Mouse (Mus musculus) limb, embryonic 11.5 days (tissue): ENCODE measurements around the gene Ier5. TPM values are rescaled to one million over a fixed set of nuclear protein-coding genes. Genes with fewer than 3 reads are reported as not detected.

ENCODE experiments used
- ATAC-seq: fragments of 200-750 bp; cut with Nextera tagmentation; 2 replicates; pipeline ENCODE4 v1.8.0; 2017; ENCODE audit warnings: low read depth; ENCODE audit not compliant: insufficient number of reproducible peaks, low FRiP score, low TSS enrichment
- DNase-seq: peaks from one replicate; pipeline ENCODE4 v3.0.0-alpha.2; 2015; ENCODE audit warnings: low spot score
- H3K27ac ChIP-seq: fragments of 300-500 bp; sonication (generic); replicated peaks from 2 replicates; pipeline ENCODE4 v1.5.1; 2014; ENCODE audit warnings: low read depth, mild to moderate bottlenecking, low read length
- H3K27me3 ChIP-seq: fragments of 300-500 bp; sonication (generic); 2 replicates; pipeline ENCODE4 v1.6.1; 2014; ENCODE audit warnings: mild to moderate bottlenecking, low read length, mixed read lengths; ENCODE audit not compliant: control insufficient read depth, insufficient read depth
- H3K36me3 ChIP-seq: fragments of 300-500 bp; sonication (generic); 2 replicates; pipeline ENCODE4 v1.6.1; 2014; ENCODE audit warnings: mild to moderate bottlenecking, low read length, moderate library complexity, mixed read lengths; ENCODE audit not compliant: control insufficient read depth, insufficient read depth
- H3K4me1 ChIP-seq: fragments of 300-500 bp; sonication (generic); 2 replicates; pipeline ENCODE4 v1.6.1; 2014; ENCODE audit warnings: low read length, mixed read lengths; ENCODE audit not compliant: control insufficient read depth, insufficient read depth
- H3K4me2 ChIP-seq: fragments of 300-500 bp; sonication (generic); 2 replicates; pipeline ENCODE4 v1.6.1; 2014; ENCODE audit warnings: low read depth, mild to moderate bottlenecking, moderate library complexity; ENCODE audit not compliant: severe bottlenecking
- H3K4me3 ChIP-seq: fragments of 300-500 bp; sonication (generic); 2 replicates; pipeline ENCODE4 v1.5.1; 2014; ENCODE audit warnings: low read depth, low read length
- H3K9ac ChIP-seq: fragments of 300-500 bp; sonication (generic); 2 replicates; pipeline ENCODE4 v1.6.1; 2014; ENCODE audit warnings: mild to moderate bottlenecking, low read length
- H3K9me3 ChIP-seq: fragments of 300-500 bp; sonication (generic); 2 replicates; pipeline ENCODE4 v1.6.1; 2016; ENCODE audit warnings: low read length; ENCODE audit not compliant: control insufficient read depth
- WGBS: fragments of 180-500 bp; shearing (Covaris S2); extraction: QIAGEN DNeasy Blood & Tissue Kit; methylation state at CpG from one replicate; pipeline ENCODE4 v1.1.7; 2014; 5-methylcytosine and 5-hydroxymethylcytosine counted together
- polyA plus RNA-seq: library from polyadenylated mRNA; unstranded; fragments of >200 nt; fragmentation: Nextera tagmentation; extraction: Ambion mirVana; gene quantifications from 2 replicates; pipeline ENCODE4 v1.2.1, GENCODE M21; 2014

Gene Ier5
- polyA plus RNA-seq, 1 experiment from 2014 or later: 12.4 TPM

DNA sequence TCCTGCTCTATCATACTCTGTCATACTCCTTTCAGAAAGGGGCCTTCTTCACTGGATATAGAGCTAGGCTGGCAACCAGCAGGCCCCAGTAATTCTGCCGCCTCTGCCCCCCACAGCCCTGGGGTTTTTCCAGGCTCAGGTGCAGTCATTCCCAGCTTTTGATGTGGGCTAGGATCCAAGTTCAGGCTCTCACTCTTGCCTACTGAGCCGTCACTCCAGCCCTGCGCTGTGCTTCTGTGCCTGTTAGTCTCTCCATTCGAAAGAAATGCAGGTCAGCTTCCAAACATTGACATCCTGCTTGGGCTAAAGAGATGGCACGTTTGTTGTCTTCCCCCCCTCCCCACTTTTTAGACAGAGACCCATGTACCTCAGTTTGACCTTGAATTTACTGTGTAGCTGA lies 39.2 kb downstream of the Ier5 start:
- Histone ChIP-seq H3K4me3 (no peak overlapping the region), H3K9ac (no peak overlapping the region), H3K4me1 (peaks cover 13% of the 10 kb centered on the region), H3K27me3 (no peaks in the 10 kb centered on the region), H3K4me2 (no peak overlapping the region), H3K27ac (no peak overlapping the region), H3K36me3 (no peaks in the 10 kb centered on the region), H3K9me3 (no peaks in the 10 kb centered on the region)
- ATAC-seq: no peak
- no peak for DNase-seq
- 61% methylated on average over 5 of the region's 5 CpGs for WGBS

GRCm38 (mm10) chr1:155059505-155059904 lies 39.9 kb downstream of the Ier5 start:
- H3K4me1 ChIP-seq: peaks cover 14% of the 10 kb centered on the region
- H3K4me2 ChIP-seq: no peak overlapping the region
- no peaks in the 10 kb centered on the region for H3K36me3 ChIP-seq

DNA sequence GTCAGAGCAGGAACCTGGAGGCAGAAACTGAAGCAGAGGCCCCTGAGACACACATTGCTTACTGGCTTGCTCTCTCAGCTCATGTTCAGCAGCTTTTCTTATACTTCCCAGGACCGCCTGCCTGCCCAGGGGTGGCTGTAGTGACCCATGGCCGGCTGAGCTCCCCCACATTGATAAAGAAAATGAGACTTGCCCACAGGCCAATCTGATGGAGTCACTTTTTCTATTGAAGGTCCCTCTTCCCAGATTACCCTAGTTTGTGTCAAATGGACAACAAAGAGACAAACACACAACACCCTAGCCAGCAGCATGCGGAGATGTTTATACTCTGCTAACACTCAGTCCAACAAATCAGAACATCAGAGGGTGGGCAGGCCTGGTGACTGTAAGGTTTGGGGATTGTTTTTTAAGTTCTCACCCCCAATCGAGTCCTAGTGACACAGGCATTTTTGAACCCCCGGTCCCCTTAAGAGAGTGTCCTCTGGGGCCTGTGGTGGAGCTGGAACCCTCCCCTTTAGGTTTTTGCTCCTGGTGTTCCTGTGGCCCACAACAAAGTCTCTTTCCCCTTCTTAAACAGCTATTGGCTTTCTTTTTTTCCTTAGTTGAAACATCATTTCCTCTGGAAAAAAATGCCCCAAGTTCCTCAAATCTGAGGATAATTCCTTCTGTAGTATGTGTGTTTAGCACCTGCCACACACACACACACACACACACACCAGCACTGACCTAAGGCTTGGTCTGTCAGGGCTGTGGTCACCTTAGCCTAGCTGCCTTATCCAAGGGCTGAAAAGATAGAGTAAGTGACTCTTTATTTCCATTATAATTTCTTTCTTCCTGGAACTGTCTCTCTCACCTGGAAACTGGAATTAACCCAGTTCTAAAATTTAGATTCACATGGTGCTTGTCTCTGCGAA lies 41.1 kb downstream of the Ier5 start:
- Histone ChIP-seq H3K4me1 (peaks cover 17% of the 10 kb centered on the region), H3K4me2 (no peak overlapping the region)
- WGBS: 61% methylated on average over 6 of the region's 6 CpGs

More at GRCm38 (mm10) chr1:155059505-155059904, 39.9 kb downstream of the Ier5 start:
- H3K9ac ChIP-seq: no peak overlapping the region
- H3K27ac ChIP-seq: no peak overlapping the region
- ATAC-seq: no peak
- no peaks in the 10 kb centered on the region for H3K27me3 ChIP-seq
- H3K9me3 ChIP-seq: no peaks in the 10 kb centered on the region
- no peak overlapping the region for H3K4me3 ChIP-seq
- no peak for DNase-seq
- WGBS: 23% methylated on average over 14 of the region's 14 CpGs

DNA sequence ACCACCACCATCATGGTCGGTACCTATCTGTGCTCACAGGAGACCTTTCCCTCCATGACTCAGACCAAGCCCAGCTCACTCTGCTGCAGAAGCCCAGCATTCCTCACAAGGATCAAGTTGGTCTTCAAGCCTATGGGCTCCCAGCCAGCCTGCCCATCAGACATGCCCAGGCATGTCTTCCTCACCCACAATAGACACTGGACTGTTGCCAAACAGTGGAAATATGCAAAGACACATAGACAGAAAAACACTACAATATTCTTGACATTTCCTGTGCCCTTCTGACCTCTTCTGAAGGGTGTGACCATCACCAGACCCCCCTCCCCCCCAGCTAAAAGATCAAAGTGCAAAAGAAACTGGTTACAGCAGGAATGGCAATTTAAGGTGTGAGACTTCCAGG lies 43.3 kb downstream of the Ier5 start:
- no peaks in the 10 kb centered on the region for H3K9me3 ChIP-seq
- H3K27ac ChIP-seq: no peak overlapping the region
- no peaks in the 10 kb centered on the region for H3K36me3 ChIP-seq
- no peak overlapping the region for H3K4me2 ChIP-seq
- DNase-seq (no peak), ATAC-seq (no peak)
- H3K4me1 ChIP-seq: peaks cover 27% of the 10 kb centered on the region
- H3K27me3 ChIP-seq: no peaks in the 10 kb centered on the region
- no peak overlapping the region for H3K4me3 ChIP-seq
- 91% methylated on average over 1 of the region's 1 CpGs for WGBS
- H3K9ac ChIP-seq: no peak overlapping the region

More for the DNA sequence above, 41.1 kb downstream of the Ier5 start:
- H3K36me3 ChIP-seq: no peaks in the 10 kb centered on the region
- DNase-seq (no peak), ATAC-seq (no peak)
- H3K4me3 ChIP-seq: no peak overlapping the region
- H3K9me3 ChIP-seq: no peaks in the 10 kb centered on the region
- no peaks in the 10 kb centered on the region for H3K27me3 ChIP-seq
- no peak overlapping the region for H3K27ac ChIP-seq
- no peak overlapping the region for H3K9ac ChIP-seq

DNA sequence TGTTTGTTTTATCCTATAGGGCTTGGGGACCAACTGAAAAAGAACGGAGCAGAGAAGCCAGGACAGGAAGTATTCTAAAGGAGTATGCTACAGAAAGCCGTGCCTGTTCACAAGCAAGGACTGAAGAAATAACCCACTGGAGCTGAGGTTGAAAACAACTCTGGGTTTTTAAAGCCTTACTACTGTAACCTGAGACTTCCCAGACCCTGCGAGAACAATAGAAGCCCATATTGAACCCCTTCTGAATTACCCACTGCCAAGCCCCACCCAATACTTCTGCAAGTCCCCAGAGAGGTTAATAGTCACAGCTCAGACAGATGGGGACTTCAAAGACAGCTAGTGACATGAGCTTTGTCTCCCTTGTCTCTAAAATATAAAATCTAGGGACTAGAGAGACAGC lies 44.4 kb downstream of the Ier5 start:
- no peaks in the 10 kb centered on the region for H3K9me3 ChIP-seq
- no peak overlapping the region for H3K4me3 ChIP-seq
- H3K9ac ChIP-seq: no peak overlapping the region
- no peaks in the 10 kb centered on the region for H3K36me3 ChIP-seq
- ATAC-seq: peak; percentile 52
- H3K27me3 ChIP-seq: no peaks in the 10 kb centered on the region
- H3K4me2 ChIP-seq: no peak overlapping the region
- DNase-seq: no peak
- H3K4me1 ChIP-seq: peaks cover 22% of the 10 kb centered on the region
- peak overlapping the region; percentile 23 for H3K27ac ChIP-seq
- 18% methylated on average over 3 of the region's 3 CpGs for WGBS

- Histone ChIP-seq H3K4me1 (peaks cover 22% of the 10 kb centered on the region), H3K9me3 (no peaks in the 10 kb centered on the region), H3K27ac (peak overlapping the region; percentile 23), H3K4me2 (no peak overlapping the region), H3K9ac (no peak overlapping the region), H3K4me3 (no peak overlapping the region), H3K36me3 (no peaks in the 10 kb centered on the region), H3K27me3 (no peaks in the 10 kb centered on the region)
- 34% methylated on average over 6 of the region's 6 CpGs for WGBS
- DNase-seq (no peak), ATAC-seq (no peak)
Observed at GRCm38 (mm10) chr1:155054366-155054965, 45.0 kb downstream of the Ier5 start.

GRCm38 (mm10) chr1:155053296-155053695 lies 46.1 kb downstream of the Ier5 start:
- Histone ChIP-seq H3K36me3 (no peaks in the 10 kb centered on the region), H3K4me2 (no peak overlapping the region), H3K9me3 (no peaks in the 10 kb centered on the region), H3K9ac (no peak overlapping the region), H3K4me1 (peaks cover 21% of the 10 kb centered on the region), H3K27me3 (no peaks in the 10 kb centered on the region), H3K27ac (no peak overlapping the region), H3K4me3 (no peak overlapping the region)
- no peak for ATAC-seq
- 75% methylated on average over 1 of the region's 1 CpGs for WGBS
- no peak for DNase-seq

GRCm38 (mm10) chr1:155052761-155053166 lies 46.7 kb downstream of the Ier5 start:
- Histone ChIP-seq H3K36me3 (no peaks in the 10 kb centered on the region), H3K4me2 (no peak overlapping the region), H3K27ac (peak overlapping the region; percentile 36; the same call in 1 of the 2 replicates), H3K9me3 (no peaks in the 10 kb centered on the region), H3K27me3 (no peaks in the 10 kb centered on the region), H3K4me1 (peaks cover 21% of the 10 kb centered on the region), H3K4me3 (no peak overlapping the region), H3K9ac (peak overlapping the region; percentile 9; the same call in 1 of the 2 replicates)
- DNase-seq: no peak
- no peak for ATAC-seq
- 37% methylated on average over 9 of the region's 9 CpGs for WGBS
